Mouse (Mus musculus): ENCODE results near the gene Rbbp8nl.
"Not testable (repeated sequence)": the region's sequence is repeated elsewhere in the genome, so short reads cannot be mapped to it uniquely, and the experiment has no call there.

Gene Rbbp8nl

DNA sequence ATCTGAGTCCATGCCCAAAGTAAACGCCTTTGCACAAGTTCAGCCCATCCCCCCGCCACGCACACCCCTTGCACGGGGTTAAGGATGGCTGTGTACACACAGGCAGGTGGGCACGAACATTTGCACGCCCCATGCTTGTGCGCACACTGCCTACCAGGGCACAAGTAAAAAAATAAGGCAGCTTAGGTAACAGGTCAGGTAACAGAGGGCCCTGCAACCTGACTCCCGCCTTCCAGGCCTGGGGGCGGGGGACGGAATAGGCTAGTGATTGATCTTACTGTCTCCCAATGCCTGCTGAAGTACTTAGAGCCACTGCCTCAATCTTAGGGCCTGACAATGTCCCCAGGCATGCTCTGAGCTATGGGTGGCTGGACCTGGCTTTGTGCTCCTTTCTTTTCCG lies 713 bp downstream of the Rbbp8nl start:
- peak; percentile 31 for DNase-seq (ENCODE audit: extremely low spot score, low spot score)

DNA sequence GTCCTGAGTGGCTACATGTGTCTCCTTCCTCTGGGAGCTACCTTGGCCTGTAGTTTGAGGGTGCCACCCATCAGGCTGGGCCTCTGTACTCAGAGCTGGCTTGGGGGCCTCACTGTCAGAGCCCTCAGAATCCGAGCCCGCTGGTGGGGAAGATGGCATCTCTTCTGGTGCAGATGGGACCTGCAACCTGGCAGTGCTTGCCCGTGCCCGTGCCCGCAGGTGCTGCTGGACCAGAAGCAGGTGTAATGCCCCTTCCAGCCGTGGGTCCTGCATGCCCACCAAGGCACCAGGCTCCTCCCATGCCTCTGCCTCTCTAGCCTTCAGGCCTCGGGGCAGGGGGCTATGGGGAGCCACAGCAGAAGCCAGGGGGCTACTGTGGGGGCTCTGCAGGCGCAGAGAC lies 10.4 kb downstream of the Rbbp8nl start:
- no peak for DNase-seq (ENCODE audit: extremely low spot score, low spot score)

DNA sequence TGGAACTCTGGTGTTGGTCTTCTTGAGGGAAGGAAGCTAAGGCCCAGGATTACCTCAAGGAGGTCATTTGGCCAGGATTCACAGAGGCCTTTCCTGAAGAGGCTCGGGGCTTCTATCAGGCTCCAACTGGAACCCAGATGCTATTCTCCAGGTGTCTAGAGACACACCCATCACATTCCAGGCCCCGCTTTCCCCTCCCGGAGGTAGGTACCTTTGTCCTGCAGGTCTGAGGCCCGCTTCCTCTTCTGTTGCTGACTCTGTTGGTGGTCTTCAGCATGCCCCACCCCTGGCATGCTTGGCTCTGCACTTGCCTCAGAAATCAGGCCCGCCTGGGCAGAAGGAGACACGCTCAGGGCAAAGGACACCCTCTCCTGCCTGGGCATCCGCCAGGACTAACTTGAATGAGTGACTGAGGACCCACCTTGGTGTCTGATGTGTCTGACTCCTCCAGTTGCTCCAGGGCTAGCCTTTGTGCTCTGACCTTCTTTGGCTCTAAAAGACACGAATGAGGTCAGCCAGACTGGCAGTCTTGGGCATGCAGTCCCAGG lies 11.8 kb downstream of the Rbbp8nl start:
- no peak for DNase-seq (ENCODE audit: extremely low spot score, low spot score)

DNA sequence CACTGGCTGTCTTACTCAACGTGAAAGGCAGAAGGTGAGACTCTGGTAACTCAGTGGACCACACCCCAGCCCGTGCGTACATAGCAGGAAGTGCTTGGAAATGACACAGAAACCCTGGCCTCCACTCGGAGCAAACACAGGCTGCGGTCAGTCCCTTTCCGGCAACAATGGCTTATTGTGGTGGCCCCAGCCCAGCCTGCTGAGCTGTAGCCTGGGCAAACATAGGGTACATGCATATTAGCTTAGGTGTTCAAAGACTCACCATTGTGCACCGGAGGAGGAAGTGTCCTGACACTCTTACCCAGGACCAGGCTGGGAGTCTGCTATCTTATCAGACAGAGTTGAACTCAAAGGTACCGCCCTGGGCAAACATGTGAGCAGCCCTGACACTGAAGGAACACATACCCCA lies 12.8 kb downstream of the Rbbp8nl start:
- DNase-seq (ENCODE audit: extremely low spot score, low spot score), result no peak

DNA sequence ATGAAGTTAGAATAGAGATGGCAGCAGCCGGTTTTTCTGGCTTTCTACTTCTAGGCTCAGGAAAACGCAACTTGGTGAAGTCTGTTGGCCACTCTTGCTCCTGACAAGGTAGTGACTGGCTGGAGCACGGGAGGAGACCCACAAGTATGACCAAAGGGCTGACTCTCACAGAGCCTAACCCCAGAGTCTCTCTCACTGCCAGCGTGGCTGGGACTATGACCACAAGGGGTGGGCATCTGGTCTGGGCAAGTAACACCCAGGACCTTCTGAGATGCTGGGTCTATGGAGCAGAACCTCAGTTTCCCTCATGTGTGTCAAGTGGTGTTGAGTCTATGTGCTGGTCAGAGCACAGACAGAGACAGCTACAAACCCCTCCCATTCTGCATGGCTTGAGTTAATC lies 13.3 kb downstream of the Rbbp8nl start:
- DNase-seq (ENCODE audit: extremely low spot score, low spot score), result no peak

DNA sequence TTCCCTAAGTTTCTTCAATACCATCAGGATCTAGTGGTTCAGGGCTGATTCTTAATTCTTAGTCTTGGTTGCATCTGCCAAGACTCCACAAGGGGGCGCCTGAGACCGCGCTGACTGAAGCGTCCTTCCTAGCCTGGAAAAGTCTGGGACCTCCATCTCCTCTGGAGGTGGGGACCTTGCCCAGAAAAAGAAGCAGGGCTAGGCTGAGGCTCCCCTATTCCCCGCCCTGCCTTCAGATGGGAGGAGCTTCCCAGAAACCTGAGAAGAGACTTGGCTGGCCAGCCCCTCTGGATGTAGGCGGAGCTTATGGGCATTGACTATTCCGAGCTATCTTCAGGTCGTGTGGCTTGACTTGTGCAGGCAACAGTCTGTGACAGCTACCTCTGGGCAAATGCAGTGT lies 13.8 kb downstream of the Rbbp8nl start:
- DNase-seq (ENCODE audit: extremely low spot score, low spot score), result peak; percentile 87

DNA sequence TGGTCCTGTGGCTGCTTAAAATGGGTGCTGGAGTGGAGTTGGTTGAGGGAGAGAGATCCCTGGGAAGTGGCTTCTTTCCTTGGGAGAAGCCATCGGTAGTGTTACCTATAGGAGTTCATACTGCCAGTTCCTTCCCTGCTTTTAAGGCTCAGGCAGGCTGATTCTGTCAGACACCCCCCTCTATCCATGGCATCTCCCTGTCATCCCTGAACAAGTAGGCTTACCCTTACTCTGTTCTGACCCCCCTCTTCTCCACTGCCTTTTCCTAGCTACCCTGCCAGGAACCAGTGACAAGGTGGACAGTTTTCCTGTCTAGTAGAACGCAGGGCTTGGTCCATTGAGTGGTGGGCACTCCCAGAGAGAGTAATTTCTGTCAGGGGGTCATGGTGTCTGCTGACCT lies 15.2 kb downstream of the Rbbp8nl start:
- no peak for DNase-seq (ENCODE audit: extremely low spot score, low spot score)

DNA sequence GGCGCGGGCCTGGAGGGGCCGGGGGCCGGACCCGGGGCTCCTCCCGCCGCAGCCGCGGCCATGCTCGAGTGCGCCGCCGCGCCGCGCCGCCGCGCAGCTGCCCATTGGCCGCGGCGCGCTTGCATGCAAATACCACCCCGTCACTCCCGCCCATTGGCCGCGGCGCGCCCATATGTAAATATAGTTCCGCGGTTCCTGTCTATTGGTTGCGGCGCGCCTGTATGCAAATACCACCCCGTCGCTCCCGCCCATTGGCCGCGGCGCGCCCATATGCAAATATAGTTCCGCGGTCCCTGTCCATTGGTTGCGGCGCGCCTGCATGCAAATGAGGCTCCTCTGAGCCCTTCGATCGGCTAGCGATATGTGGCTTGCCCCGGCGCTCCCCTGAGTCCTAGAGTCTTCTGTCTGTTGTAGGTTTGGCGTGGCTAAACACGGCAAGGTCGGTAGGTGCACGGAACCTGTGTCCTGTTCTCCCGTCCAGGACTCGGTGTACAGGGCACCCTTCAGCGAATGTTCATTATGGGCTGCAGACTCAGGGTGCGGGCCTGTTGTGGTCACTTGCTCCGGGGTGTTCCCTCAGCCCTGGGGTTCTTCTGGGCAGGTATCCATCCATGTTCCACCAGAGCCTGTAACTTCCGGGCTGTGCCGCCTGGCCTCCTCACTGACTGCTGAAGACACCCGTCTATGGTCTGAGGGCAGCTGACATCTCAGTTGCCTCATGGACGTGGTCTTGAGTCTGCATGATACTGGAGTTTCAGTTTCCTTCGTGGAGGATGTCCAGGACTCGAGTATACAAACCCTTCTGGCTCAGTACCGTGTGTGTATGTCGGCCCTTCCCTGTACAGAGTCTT lies 16.1 kb downstream of the Rbbp8nl start, which contains the start of gene Cables2:
Gene Cables2 (minus strand): TSS at position 103 of the 851 bp plus-strand sequence.
- DNase-seq (ENCODE audit: extremely low spot score, low spot score), result peak; percentile 93

DNA sequence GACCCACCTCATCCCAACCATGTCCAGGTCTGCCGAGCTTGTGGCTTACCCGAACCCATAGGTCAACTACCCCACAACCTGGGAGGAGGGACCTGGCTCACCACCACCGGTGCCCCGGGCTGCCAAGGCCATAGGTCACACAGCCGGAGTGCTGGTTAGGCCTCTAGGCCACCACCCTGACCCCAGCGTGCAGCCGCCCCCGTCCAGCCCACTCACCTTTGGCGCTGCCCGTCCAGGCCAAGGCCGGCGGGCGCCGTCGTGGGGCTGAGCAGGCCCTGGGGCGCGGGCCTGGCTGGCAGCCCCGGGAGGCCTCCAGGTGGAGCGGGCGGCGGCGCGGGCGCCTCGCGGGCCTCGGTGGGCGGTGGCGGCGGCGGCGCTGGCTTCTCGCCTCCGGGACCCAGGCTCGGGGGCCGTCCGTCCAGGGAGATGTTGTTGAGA lies 16.8 kb downstream of the Rbbp8nl start:
- DNase-seq (ENCODE audit: extremely low spot score, low spot score), result peak; percentile 75

DNA sequence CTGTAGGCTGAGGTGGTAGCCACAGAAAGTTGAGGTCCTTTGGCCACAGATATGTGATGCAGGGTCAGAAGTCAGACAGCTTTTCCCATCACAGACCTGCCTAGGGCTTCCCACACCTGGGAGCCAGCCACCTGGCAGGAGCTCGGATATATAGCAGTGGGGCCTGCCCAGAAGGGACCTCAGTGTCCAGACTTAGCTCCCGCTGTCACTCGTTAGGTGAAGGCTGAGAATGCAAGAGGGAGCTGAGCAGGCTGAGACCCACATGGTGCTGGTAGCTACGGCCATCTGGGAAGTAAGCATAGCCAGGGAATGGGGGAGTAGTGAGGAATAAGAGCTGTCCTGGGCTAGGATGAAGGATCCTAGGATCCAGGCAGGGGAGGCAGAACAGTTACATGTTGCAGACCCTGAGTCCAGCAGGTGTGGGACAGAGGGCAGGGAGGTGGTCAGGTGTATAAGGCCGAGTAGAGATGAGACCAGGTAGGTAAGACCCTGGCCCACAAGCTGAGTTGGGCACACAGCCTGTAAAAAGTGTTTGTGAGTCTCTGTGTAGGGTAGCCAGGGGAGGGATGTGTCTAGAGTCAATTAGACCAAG lies 17.8 kb downstream of the Rbbp8nl start:
- no peak for DNase-seq (ENCODE audit: extremely low spot score, low spot score)

DNA sequence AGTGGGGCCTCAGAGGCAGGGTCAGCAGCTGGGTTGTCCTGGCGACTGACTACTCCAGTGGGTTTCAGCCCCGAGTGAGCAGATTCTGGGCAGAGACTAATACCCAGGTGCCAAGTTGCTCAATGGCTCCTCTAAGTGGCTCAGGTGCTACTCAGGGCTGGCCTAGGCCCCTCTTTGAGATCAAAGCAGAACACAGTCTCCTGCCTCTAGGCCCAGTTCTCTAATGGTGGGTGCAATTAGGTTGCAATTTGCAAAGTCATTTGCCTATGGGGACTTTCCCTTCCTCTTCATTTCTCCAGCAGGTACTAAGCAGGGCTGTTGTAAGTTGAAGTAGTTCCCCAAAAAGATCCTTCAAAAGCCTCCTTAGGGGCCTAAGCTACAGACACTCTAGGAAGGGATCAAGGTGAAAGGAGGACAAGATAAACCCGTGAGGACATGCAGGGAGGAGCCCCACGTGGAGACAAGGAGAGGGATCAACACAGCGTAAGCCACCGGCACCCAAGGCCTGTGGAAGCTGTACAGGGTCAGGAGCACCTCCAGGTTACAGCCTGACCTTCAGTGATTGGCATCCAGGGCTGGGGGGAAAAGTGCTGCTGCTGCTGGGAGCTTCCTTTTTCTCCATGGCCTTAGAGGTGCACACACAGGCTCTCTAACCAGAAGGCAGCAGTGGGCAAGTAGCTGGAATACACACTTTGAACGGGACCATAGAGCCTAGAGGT lies 19.0 kb downstream of the Rbbp8nl start:
- DNase-seq (ENCODE audit: extremely low spot score, low spot score), result no peak

DNA sequence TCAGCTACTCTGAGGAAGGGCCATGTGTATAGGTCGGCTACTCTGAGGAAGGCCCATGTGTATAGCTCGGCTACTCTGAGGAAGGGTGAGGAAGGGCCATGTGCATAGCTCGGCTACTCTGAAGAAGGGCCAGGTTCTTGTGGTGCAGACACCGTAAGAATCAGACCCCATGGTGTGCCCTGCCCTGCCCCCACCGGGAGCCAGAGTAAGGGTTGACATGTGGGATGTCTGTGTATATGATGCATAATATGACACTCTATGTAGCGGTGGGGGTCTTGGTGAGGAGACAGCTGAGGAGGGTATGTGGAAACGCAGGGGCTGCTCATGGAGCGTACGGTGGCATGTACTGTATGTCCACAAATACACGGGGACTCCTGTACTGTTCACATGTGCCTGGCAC lies 20.4 kb downstream of the Rbbp8nl start:
- no peak for DNase-seq (ENCODE audit: extremely low spot score, low spot score)

DNA sequence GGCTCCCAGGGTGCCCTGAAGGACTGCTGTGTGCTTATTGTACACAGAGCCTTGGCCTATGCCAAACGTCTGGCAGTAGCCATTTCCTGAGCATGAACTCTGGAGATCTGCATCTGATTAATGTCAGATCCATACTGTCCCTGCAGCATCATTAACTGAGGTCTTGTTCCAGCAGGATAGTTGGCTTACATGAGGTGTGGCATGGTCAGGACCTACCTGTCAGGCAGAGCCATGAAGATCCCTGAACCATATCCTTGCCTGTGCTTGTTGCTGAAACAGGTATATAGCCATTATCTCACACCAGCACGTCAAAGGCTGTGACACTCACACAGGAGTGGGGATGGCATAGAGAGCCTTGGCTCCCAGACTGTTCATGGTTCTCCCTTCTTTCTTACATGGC lies 21.7 kb downstream of the Rbbp8nl start:
- DNase-seq (ENCODE audit: extremely low spot score, low spot score), result no peak

DNA sequence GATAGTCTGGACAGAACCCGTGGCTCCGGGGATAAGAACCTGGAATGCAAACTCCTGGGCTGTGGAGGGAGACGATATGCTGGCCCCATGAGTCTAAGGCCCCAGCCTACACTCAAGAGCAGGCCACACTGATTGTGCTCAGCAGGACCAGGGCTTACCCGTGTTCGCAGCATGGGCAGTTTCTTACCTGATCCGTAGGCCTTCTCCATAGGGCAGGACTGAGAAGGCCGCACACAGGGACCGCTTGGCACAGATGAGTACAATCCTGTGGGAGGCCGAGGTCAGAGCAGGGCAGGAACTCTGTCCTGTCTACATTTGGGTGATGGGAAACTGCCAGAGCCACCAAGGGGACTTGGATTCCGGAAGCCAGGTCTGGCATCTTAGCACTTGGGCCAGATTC lies 26.8 kb downstream of the Rbbp8nl start:
- no peak for DNase-seq (ENCODE audit: extremely low spot score, low spot score)

DNA sequence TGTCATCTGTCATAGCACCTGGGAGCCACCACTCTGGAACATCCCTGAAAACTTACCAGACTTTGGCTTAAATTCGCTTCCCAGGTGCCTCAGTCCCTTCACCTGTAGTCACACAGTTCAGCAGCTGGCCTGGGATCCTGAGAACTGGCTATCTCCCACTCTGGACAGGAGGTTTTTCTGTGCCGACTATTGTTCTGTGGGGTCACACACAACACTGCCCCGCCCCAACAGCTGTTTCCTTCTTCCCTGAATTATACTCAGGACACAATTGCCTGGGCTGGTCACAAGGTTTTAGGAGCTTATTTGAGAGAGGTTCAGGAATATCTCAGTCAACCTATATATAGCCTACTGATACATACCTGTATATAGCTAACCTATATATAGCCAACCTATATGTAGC lies 27.2 kb downstream of the Rbbp8nl start:
- DNase-seq (ENCODE audit: extremely low spot score, low spot score), result no peak

DNA sequence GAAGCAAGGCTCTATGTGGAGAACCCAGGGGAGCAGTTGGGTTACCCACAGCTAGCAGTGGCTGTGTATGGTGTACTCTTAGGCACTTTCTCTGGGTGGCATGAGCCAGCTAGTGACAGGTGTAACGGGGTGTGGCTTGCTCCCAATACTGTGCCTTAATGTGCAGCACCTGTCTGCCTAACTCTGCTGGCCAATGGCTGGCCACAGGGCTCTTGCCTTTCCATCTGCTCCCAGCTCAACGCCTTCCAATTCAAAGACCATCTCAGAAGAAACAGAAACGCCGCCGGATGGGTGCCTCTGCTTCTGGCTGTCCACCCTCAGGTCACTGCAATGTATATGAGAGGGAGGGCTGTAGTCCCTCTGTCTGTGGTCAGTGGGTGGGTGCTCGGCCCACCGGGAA lies 27.8 kb downstream of the Rbbp8nl start:
- no peak for DNase-seq (ENCODE audit: extremely low spot score, low spot score)

DNA sequence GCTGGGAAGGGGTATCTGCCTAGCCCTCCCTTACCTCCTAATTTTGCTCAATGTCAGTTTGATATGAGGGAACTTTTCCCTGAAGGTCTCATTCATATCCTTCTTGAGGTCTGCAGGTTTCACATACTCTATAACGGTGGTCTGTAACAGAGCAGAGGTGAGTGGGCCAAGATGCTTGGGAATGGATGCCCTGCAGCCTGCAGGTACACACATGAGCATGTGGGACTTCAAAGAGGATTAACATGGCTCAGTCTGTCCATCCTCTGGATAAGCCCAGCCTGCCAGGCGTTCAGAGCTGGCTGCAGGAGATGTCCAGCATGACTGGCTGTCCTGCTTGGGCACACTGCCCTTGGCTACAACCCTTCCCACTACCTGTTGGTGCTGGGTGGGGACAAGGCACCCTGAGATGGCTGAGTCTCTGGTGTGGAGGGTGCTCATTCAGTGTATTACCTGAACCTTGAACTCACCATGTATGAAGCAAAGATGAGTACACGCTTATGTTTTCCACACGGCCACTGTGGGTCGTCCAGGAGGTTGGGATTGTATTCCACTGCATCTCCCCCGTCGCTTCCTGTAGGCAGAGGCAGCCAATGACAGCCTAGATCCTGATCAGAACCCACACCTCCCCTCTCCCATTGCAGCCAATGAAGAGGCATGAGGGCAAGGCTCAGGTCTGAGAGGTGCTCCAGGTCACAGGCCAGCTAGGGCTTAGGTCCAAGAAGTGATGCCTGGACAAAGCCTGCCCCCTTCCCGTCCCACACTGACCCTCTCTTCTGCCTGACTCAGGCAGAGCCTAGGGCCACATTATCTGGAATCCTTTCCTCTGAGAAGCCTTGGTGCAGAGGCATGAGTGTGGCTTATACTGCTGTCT lies 28.8 kb downstream of the Rbbp8nl start:
- DNase-seq (ENCODE audit: extremely low spot score, low spot score), result no peak

DNA sequence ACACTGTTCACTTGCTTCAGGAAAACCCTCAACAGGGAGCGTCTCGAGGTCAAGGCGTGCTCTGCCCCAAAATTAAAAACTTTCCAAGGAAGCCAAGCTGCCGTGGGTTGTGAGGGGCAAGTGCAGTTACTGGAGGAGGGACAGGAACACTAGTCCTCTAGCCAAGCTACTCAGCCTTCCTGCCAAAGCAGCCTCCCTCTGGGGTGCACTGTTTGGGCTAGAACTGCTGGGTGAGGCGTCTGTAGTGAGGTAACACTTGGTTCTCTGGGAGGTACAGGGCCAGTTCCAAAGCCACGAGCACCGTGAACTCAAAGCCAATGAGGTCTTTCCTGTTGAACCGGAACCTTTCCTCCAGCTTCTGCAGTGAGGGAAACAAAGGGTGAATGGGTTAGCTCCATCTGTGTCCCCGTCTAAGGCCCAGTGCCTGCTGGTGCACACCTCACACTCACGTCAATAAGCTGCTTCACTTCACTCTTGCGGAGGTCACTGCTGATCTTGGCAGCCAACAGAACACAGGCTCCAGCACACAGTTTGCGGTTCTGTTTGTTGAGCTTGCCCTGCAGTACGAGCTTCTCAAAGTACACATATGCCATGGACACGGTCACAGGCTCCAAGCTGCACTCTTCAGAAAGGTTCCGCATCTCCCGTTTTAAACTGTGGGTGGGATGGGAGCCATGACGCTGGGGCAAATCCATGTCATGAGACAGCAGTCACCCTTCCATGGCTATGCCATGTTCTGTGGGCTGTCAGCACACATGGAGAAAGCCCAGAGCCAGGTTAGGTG lies 29.7 kb downstream of the Rbbp8nl start:
- DNase-seq (ENCODE audit: extremely low spot score, low spot score), result not testable (repeated sequence)

DNA sequence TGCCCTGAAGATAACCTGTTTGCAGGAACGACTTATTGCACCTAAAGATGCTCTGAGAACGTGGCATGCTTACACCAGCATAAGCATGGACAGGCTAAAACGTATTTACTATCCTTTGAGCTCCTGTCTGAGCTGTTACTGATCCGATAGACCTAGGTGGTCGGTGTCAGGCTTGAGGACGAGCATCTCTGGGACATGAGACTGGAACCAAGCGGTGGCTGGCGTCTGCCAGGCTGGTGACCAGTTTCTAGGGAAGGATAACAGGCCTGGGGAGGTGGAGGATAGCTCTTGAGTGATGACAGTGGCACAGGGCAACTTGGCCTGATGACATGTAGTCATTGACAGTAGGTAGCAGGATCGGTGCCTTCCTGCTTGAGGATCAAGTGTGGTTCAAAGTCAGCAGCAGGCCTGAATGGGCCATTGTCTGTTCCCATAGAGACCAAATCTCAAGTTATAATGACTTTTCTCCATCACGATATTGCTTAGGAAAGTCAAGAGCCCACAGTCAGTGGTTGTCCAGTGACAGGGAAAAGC lies 30.7 kb downstream of the Rbbp8nl start:
- not testable (repeated sequence) for DNase-seq (ENCODE audit: extremely low spot score, low spot score)
